Mouse (Mus musculus) left cerebral cortex, adult 11 months (tissue): Measurements from ENCODE around the gene Olfr913.

Experiments
- DNase-seq: peaks from one replicate; pipeline ENCODE4 v3.0.0; 2022; ENCODE audit warnings: low spot score

The Olfr913 gene

DNA sequence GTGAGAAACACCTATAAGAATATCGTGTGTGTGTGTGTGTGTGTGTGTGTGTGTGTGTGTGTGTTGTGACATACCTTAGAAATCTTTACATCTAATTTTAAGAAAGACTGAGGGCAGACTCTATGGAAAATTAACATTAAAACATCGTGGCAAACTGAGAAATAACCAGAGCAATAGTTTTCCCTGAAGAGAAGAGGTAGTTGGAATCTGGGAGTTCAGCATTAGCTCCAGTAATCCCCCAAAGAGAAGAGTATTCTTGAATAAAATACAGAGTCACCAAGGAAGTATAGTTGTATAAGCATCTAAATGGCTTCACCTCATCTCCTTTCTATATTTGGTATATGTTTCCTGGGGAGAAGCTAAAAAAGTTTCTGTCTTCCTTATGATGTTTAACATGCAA, at the start of gene Olfr913:
Gene Olfr913 (plus strand): TSS at position 301 of the 400 bp plus-strand sequence.
- no peak for DNase-seq

DNA sequence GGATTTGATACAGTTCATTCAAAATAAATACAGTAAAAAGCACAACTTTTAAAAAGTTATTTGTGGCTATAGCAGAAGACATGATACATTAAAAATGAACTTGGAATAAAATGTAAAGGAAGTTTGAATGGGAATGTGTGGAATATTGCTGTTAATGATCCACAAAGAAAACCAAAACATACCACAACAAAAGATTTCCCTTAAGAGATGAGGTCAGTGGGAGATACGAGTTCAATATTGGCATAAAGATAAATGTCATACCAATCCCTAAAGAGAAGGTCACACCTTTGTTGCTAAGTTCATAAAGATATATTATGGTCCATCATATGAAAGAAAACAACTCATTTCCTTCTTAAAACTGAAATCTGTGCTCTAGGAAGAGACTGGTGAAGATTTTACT, 12.7 kb upstream of the Olfr913 start, which contains the start of gene Olfr912:
Gene Olfr912 (plus strand): TSS at position 301 of the 400 bp plus-strand sequence.
- DNase-seq: no peak

DNA sequence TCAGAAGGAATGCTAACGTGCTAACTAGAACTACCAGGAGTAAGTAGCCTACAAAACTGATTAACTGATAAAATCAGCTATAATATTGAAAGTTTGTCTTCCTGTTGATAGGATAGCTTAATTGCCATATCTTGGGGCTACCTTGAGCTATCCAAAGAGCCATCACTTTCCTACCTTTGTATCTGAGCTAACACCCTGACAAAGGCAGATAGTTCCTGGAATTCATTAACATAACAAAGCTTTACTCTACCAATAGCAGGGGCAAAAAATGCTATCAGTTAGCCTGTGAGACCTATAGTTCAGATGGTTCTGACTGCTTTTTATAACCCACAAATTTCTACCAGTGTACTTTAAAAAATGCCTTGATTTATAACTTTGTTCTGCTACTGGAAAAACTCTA, 1.5 kb upstream of the Olfr913 start:
- DNase-seq: no peak

DNA sequence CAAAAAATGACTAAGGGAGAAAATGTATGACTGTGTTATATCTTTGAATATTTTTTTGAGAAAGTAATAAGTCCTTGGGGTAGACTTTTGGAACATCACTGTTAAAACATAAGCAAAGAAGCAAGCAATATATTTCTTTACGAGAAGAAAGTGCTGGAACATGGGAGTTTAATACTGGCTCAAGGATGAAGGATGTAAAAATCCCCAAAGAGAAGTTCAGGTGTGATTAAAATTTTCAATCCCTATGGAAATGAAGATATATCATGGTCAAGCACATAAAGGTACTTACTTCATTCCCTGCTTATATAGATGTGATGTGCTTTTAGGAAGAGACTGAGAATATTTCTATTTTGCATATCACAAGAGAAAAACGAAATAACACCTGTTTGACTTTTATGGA, 12.2 kb downstream of the Olfr913 start, which contains the start of gene Olfr914:
Gene Olfr914 (plus strand): TSS at position 301 of the 400 bp plus-strand sequence.
- DNase-seq: no peak

DNA sequence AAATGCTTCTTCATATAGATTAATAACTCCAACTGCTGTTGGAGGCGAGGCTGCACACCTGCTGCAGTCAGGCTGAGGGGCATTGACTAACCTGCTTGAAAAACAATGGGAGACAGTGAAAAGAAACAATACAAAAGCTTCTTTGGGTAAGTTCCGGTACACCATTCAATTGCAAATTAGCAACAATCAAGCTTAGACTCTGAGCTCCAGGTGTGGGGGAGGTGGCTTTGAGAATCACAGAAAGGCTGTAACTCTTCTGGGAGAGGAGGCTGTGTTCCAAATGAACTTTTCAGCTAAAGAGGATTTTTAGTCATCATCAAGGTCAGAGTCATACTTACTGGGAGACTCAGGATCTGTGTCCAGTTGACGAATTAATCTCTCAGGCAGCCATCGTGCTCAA, 39.8 kb downstream of the Olfr913 start:
- DNase-seq: no peak
